Mouse (Mus musculus): ENCODE data around the gene Ppp1r3c. TPM values are rescaled to one million over a fixed set of nuclear protein-coding genes. Genes with fewer than 3 reads are reported as not detected.

Ppp1r3c gene
- polyA plus RNA-seq, 1 experiment = 26.9 TPM

DNA sequence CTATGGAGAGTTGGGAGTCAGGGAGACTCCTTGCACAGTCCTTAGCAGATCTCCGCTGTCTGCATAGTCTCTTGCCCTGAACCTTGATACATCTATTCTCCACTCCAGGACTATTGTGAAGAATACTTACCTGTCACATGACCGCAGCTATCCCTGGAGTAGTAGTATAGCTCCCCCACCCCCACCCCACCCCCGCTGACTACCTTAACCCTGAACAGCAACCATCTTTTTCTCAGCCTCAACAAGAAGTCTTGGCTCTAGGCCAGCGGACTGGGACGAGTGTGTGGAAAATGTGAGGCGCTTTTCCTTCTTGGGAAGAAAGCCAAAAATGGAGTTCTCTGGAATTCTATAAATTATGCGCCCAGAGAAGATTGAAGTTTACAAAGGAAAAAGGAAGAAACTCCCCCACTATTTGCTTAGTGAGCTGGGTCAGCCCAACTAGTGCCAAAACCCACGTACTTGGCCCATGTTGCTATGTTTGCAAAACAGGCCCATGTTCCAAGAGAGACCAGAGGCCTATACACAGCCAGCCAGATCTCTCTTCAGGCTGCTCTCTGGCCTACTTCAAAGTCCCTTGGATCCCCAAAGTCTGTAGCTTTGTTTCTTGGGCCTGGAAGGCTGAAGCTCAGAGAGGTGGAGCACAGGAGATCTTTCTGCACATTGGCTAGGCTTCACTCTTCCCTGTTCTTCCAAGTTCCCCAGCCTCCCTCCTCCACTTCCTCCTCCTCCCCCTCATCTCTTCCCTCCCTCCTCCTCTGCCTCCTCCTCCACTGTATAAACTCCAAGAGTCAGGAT is 48.4 kb downstream of the Ppp1r3c start:
- Histone ChIP-seq H3K27ac (ENCODE audit: insufficient read depth, low read length) (no peak overlapping the region), H3K4me3 (replicated peaks; ENCODE audit: insufficient read depth, low read depth, low read length) (no peak overlapping the region), H3K4me1 (ENCODE audit: control insufficient read depth, insufficient read depth, low read length) (peaks cover 8% of the 10 kb centered on the region), H3K27me3 (ENCODE audit: control insufficient read depth, insufficient read depth, low read length) (no peaks in the 10 kb centered on the region)
- TF ChIP-seq CTCF (IDR thresholded peaks at IDR 0.05; ENCODE audit: borderline replicate concordance, insufficient read depth, low read depth, low read length) = no peak
- no peak for TF ChIP-seq POLR2A (IDR thresholded peaks at IDR 0.05; ENCODE audit: borderline replicate concordance, insufficient read depth, low read length)
- DNase-seq = peak in 1 of 2 experiments; percentile 29
- 39% methylated on average over 8 of the region's 8 CpGs for WGBS

GRCm38 (mm10) chr19:36687044-36687443 is 49.4 kb downstream of the Ppp1r3c start:
- no peak for DNase-seq
- WGBS = 89% methylated on average over 9 of the region's 9 CpGs
- no peak overlapping the region for H3K4me3 ChIP-seq (replicated peaks; ENCODE audit: insufficient read depth, low read depth, low read length)
- H3K27ac ChIP-seq (ENCODE audit: insufficient read depth, low read length) = no peak overlapping the region
- TF ChIP-seq POLR2A (IDR thresholded peaks at IDR 0.05; ENCODE audit: borderline replicate concordance, insufficient read depth, low read length) (no peak), CTCF (IDR thresholded peaks at IDR 0.05; ENCODE audit: borderline replicate concordance, insufficient read depth, low read depth, low read length) (no peak)
- H3K4me1 ChIP-seq (ENCODE audit: control insufficient read depth, insufficient read depth, low read length) = peaks cover 8% of the 10 kb centered on the region
- no peaks in the 10 kb centered on the region for H3K27me3 ChIP-seq (ENCODE audit: control insufficient read depth, insufficient read depth, low read length)

GRCm38 (mm10) chr19:36686016-36686415 is 50.4 kb downstream of the Ppp1r3c start:
- H3K27ac ChIP-seq (ENCODE audit: insufficient read depth, low read length) = no peak overlapping the region
- no peak for DNase-seq
- H3K4me3 ChIP-seq (replicated peaks; ENCODE audit: insufficient read depth, low read depth, low read length) = no peak overlapping the region
- no peak for TF ChIP-seq POLR2A (IDR thresholded peaks at IDR 0.05; ENCODE audit: borderline replicate concordance, insufficient read depth, low read length)
- no peak for TF ChIP-seq CTCF (IDR thresholded peaks at IDR 0.05; ENCODE audit: borderline replicate concordance, insufficient read depth, low read depth, low read length)
- WGBS = 77% methylated on average over 11 of the region's 11 CpGs
- H3K4me1 ChIP-seq (ENCODE audit: control insufficient read depth, insufficient read depth, low read length) = peaks cover 8% of the 10 kb centered on the region
- no peaks in the 10 kb centered on the region for H3K27me3 ChIP-seq (ENCODE audit: control insufficient read depth, insufficient read depth, low read length)

GRCm38 (mm10) chr19:36682560-36682959 is 53.9 kb downstream of the Ppp1r3c start:
- Histone ChIP-seq H3K27me3 (ENCODE audit: control insufficient read depth, insufficient read depth, low read length) (no peaks in the 10 kb centered on the region), H3K4me3 (replicated peaks; ENCODE audit: insufficient read depth, low read depth, low read length) (no peak overlapping the region), H3K27ac (ENCODE audit: insufficient read depth, low read length) (no peak overlapping the region), H3K4me1 (ENCODE audit: control insufficient read depth, insufficient read depth, low read length) (peaks cover 3% of the 10 kb centered on the region; the same call in 1 of the 2 replicates)
- DNase-seq = no peak
- TF ChIP-seq POLR2A (IDR thresholded peaks at IDR 0.05; ENCODE audit: borderline replicate concordance, insufficient read depth, low read length) (no peak), CTCF (IDR thresholded peaks at IDR 0.05; ENCODE audit: borderline replicate concordance, insufficient read depth, low read depth, low read length) (no peak)
- WGBS = 75% methylated on average over 2 of the region's 2 CpGs

Other genes starting within 250 kb of the Ppp1r3c start
- 8.6 and 10.1 TPM in 2 replicates for gene Hectd2, start 182.0 kb downstream of the Ppp1r3c start, polyA plus RNA-seq (2012; rRNA removed)
- gene Tnks2, start 97.6 kb upstream of the Ppp1r3c start, polyA plus RNA-seq (2012; rRNA removed) = 52.8 and 56.7 TPM in 2 replicates
- 8.1 and 10.2 TPM in 2 replicates for gene Fgfbp3, start 183.0 kb upstream of the Ppp1r3c start, polyA plus RNA-seq (2012; rRNA removed)
- 11.2 and 12.0 TPM in 2 replicates for gene Btaf1, start 189.4 kb upstream of the Ppp1r3c start, polyA plus RNA-seq (2012; rRNA removed)

Data from cerebellum, adult 2 months (tissue).